Mouse (Mus musculus) spleen, adult 18-20 months (tissue): ENCODE data around the gene Slc39a11.
A peak's percentile ranks its signal among the peaks of the same experiment; 100 is the strongest.

Experiments used
- DNase-seq, 2 experiments: peaks; one replicate each; pipeline ENCODE4 v3.0.0; 2022; ENCODE audit warnings: mixed read lengths in 2 of 2

Gene Slc39a11

DNA sequence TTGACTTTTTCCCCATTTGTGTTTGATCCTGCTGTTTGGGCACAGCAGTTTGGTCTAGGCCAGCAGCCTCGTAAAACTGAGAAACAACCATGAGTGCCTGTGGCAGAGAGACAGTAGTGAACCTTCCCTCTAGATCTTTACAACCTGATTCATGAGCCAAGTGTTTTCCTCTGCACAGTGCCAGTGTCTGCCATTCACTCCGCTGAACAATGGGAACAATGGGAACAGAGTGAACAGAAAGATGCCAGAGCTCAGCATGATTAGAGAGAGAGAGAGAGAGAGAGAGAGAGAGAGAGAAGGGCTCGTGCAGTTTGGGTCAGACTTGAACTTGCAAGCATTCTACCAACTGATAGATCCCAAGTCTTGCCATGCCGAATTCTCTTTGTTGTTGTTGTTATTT lies 199.2 kb downstream of the Slc39a11 start:
- no peak for DNase-seq

- no peak for DNase-seq
Observed at GRCm38 (mm10) chr11:113450028-113450427, 199.9 kb downstream of the Slc39a11 start.

GRCm38 (mm10) chr11:113442036-113442435 lies 207.8 kb downstream of the Slc39a11 start:
- DNase-seq, result no peak

DNA sequence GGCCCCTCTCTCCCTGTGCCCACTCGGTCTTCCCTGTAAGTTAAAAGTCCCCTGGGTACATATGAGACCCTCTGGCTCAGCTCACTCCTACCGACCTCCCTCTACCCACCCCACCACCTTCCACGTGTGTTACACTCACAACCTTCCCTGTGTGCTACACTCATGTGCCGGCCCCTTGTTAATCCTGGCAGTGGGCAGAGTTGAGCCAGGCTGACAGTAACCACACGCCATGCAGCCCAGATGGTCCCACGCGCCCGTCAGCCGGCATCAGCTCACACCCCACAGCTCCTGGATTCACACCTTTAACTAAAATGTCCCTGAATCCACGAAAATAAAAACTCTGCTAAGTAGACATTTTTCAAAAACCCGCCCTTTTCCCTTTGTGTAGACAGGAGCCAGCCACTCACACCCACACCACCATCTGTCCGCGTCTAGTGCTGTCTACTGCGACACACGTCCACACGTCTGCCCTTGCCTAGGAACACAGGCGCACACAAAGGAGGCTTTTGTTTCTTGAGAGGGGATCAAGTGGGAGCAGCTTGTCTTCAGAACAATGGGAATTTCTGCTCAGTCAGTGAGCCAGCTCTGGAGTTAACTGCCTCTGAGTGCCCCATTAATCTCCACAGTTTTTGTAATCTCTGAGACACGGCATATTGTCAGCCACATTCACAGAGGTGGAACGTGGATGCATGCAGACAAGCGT lies 210.4 kb downstream of the Slc39a11 start:
- no peak for DNase-seq

DNA sequence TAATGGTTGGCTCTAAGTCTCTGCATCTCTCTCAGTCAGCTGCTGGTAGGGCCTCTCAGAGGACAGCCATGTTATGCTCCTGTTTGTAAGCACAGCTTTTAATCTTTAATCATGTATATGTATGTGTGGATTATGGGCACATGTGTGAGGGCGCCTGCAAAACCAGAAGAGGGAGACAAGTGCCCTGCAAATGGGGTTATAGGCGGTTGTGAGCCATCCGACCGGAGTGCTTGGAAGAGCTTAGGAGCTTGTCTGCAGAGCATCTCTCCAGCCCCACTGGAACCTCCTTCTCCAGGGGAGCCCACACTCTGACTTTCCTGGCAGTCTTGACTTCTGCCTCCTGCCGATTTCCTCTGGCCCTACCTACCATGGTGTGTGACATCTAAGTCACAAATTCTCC lies 211.0 kb downstream of the Slc39a11 start:
- DNase-seq, result no peak

GRCm38 (mm10) chr11:113437357-113437756 lies 212.5 kb downstream of the Slc39a11 start:
- no peak for DNase-seq

DNA sequence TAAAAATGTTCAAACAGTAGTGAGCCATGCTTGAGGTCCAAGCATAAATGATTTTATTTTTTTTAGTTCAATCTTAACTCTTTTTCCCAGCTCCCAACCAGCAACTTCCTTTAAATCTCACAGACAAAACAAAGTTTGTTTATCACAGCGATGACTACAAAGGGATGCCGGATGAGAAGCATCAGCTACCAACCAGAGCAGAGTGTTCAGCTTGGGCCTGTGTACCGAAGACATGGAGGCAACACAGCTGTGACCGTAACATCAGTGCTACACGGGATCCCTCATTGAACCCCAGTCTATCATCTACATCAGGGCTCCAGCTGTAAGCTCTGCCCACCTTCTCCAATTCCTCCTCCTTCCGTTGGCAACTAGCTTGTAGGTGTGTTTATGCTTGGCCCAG lies 213.6 kb downstream of the Slc39a11 start:
- no peak for DNase-seq

GRCm38 (mm10) chr11:113435696-113436095 lies 214.2 kb downstream of the Slc39a11 start:
- DNase-seq, result no peak

GRCm38 (mm10) chr11:113431161-113431560 lies 218.7 kb downstream of the Slc39a11 start:
- DNase-seq, result no peak

- no peak for DNase-seq
Observed at GRCm38 (mm10) chr11:113425882-113426281, 224.0 kb downstream of the Slc39a11 start.

DNA sequence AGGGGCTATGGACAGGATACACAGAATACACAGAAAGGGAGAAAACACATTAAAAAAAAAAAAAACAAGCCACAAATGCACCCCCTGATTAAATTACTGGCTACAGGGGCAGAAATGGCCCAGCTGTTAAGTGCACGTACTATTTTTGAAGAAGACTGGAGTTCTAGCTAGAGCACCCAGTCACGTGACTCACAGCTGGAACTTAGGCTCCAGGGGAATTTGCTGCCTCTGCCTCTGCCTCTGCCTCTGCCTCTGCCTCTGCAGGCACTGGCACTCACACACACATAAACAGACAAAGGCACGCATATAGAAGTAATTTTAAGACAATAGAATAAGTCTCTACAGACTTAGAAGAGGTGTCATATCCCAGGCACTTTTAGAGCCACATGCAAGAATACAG lies 224.4 kb downstream of the Slc39a11 start:
- no peak for DNase-seq

DNA sequence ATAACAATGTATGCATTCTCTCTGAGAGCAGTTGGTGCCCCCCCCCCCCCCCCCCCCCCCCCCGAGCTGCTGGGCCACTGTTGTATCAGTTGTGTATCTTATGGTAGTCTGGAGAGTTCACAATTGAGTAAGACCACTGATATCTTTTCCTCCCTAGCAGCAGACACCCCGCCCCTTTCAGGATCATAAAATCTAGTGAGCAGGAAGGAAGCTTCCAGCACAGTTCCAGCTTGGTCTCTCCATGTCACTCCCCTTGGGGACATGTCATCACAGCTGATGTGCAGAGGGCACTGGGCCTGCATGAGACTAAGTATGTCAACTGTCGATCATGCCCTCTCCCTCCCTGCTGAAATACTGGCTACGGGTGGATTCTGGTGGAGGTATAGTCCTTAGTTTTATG lies 225.1 kb downstream of the Slc39a11 start:
- DNase-seq, result no peak

- no peak for DNase-seq
Observed at GRCm38 (mm10) chr11:113422598-113422997, 227.3 kb downstream of the Slc39a11 start.

GRCm38 (mm10) chr11:113418921-113419655 lies 230.8 kb downstream of the Slc39a11 start:
- no peak for DNase-seq

DNA sequence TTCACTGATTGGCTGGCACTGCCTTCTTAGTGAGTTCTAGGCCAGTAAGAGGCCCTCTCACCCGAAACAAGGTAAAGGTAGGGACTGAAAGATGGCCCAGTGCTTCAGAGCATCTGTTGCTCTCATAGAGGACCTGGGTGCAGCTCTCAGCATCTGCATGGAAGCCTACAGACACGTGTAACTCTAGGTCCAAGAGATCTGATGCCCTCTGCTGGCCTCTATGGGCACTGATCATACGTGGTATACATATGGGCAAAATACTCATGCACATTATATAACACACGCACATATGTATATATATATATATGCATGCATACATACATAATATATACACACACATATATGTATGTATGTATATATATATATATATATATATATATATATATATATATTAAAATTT lies 231.9 kb downstream of the Slc39a11 start:
- DNase-seq, result no peak

- DNase-seq, result peak in 1 of 2 experiments; percentile 18
Observed at GRCm38 (mm10) chr11:113412545-113412944, 237.3 kb downstream of the Slc39a11 start.

DNA sequence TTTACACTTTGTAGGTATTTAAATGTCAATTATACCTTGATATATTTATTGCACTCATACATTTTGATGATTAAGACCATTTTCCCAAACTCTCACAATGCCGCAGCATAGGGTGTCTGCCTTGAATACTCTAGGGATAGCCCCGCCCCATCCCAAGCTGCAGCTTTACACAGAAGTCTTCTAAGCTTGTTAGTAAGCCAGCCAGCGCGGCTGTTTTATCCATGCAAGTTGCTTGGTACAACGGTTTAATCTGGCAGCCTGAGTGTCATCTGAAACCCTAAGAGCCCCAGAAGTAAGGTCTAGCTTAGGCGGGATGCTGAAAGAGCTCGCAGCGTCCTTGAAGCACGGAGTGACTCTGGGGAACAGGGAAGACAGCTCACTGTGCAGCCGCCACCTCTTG lies 238.1 kb downstream of the Slc39a11 start:
- no peak for DNase-seq

GRCm38 (mm10) chr11:113409121-113409520 lies 240.8 kb downstream of the Slc39a11 start:
- peak in 1 of 2 experiments; percentile 12 for DNase-seq

- no peak for DNase-seq
Observed at GRCm38 (mm10) chr11:113407474-113407873, 242.4 kb downstream of the Slc39a11 start.

GRCm38 (mm10) chr11:113400868-113401267 lies 249.0 kb downstream of the Slc39a11 start:
- DNase-seq, result no peak

DNA sequence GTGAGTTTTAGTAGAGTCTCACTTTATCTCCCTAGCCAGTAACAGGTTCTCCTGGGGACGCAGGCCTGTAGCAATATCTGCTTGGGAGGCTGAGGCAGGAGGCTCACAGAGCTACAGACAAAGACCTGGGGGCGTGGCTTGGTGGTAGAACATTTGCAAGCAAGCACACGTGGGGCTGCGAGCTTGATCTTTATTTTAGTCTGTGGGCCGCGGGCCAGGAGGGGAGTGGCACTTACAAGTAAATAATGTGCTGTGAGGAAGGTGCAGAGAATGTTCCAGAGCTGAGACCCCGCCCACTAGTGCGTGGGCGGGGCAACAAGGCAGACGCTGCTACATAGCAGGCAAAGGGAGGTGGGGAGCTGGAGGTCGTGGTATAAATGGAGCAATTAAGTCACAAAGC lies 250.3 kb downstream of the Slc39a11 start:
- no peak for DNase-seq

GRCm38 (mm10) chr11:113397394-113397793 lies 252.5 kb downstream of the Slc39a11 start:
- DNase-seq, result no peak

GRCm38 (mm10) chr11:113393366-113394150 lies 256.3 kb downstream of the Slc39a11 start:
- no peak for DNase-seq

GRCm38 (mm10) chr11:113391664-113392063 lies 258.2 kb downstream of the Slc39a11 start:
- DNase-seq, result no peak
